Mouse (Mus musculus) MN1 (cell line): ENCODE data around the gene Akr1d1.

Experiments
- DNase-seq: peaks from one replicate; pipeline ENCODE4 v3.0.0-alpha.2; 2016; ENCODE audit warnings: low spot score

Gene Akr1d1

DNA sequence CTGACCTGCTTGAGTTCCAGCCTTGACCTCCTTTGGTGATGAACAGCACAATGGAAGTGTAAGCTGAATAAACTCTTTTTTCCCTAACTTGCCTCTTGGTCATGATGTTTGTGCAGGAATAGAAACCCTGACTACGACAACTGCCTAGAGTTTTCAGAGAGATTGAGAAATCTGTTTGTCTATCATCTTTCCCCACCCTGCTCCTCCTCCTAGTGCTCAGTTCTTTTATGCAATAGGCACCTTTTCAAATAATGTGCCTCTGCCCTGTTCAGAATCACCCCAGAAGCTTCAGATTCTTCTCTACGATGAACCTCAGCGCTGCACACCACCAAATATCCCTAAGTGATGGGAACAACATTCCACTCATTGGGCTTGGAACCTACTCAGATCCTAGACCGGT, at the start of gene Akr1d1:
Akr1d1 (plus strand) TSS at position 234 of the 400 bp plus-strand sequence.
- no peak for DNase-seq

DNA sequence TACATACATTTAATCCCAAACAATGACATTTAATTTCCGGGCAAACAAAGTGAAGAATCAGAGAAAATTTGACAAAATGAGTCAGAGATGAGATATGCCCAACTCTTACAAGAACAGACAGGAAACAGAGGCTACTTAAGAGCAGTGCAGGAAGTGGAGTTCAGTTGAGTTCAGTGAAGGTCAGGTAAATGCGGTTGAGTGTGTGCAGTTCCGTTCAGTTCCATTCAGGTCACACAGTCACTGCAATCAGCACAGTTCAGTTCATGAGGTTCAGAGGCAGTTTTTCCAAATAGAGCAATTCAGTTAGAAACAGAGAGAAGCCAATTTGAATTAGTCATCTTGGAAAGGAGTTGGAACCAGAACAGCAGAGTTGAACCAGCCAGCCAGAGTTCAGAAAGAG, 48.8 kb upstream of the Akr1d1 start:
- DNase-seq, result no peak

GRCm38 (mm10) chr6:37483262-37483661, 46.7 kb upstream of the Akr1d1 start:
- no peak for DNase-seq

GRCm38 (mm10) chr6:37484588-37485070, 45.3 kb upstream of the Akr1d1 start:
- DNase-seq, result no peak

GRCm38 (mm10) chr6:37486502-37486901, 43.5 kb upstream of the Akr1d1 start:
- peak; percentile 17 for DNase-seq

GRCm38 (mm10) chr6:37492241-37492640, 37.7 kb upstream of the Akr1d1 start:
- no peak for DNase-seq

- no peak for DNase-seq
Measured at GRCm38 (mm10) chr6:37494957-37495356, 35.0 kb upstream of the Akr1d1 start.

- DNase-seq, result no peak
Measured at GRCm38 (mm10) chr6:37496866-37497265, 33.1 kb upstream of the Akr1d1 start.

DNA sequence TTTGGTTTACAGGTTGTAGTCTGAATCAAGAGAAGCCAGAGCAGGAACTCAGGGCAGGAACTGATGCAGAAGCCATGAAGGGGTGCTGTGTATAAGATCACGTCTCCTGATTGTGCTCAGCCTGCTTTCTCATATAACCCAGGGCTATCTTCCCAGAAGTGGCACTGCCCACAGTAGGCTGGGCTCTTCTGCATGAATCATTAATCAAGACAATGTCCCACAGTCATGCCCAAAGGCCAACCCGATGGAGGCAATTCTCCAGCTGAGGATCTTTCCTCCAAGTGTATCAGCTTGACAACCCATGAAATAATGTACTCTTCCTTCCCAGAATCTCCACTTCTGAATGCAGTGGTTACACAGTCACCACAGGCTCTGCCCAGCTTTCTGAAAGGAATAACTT, 24.4 kb upstream of the Akr1d1 start:
- no peak for DNase-seq

DNA sequence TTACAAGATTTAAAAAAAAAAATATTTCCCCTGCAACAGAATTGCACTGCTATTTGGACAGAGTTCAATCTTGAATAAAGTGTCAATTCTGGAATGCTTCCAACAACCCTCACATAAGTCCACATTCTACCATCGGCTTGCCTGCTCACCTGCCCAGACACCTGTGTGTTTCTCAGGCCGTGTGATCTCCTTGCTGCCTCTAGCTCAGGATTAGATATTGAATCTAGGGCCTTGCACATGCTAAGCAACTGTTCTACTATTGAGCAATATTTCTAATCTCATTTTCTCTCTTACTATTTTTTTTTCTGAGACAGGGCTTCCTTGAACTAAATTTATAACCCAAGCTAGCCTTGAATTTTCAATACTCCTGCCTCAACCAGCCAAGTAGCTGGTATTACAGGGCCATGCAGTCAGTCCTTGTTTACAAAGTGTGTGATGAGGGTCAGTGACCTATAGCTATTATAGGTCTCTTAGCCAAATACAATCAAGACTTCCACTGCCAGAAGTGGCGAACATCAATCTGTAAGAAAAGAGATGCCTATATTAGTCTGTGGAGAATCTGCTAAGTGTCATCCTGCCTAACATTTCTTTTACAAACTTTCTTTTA, 23.0 kb upstream of the Akr1d1 start:
- no peak for DNase-seq

- no peak for DNase-seq
Measured at GRCm38 (mm10) chr6:37510786-37511185, 19.2 kb upstream of the Akr1d1 start.

DNA sequence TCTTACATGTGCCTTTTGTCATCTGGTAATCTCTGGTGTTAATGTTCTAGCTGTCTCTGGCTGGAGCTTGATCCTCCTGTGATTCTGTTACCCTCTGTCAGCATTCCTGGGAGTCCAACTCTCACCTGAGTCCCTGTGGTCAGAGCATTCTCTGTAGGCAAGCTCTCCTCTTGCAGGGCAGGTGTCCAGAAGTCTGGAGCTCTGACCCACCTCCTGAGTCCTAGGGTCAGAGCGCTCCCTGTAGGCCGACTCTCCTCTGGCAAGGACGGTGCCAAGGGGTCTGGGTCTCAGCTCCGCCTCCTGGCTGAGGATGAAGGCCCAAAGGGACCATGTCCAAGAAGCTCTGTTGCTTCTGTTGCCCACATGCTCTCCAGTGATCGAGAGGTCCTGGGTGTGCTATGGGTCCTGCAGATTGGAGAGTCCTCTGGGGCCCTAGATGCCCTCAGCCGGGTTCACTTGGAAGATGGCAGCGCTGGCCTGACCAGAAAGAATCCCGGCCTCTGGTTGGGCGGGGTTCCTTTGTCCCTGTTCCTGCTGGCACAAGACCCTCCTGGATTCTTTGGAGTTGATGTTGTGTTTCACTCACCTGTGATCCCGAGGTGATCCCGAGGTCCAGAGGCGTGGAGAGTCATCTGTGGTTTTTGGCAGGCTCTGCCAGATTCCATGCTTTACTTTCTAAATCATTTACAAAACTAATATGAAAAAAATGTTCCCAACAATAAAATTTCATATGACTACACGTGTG, 9.2 kb upstream of the Akr1d1 start:
- no peak for DNase-seq

- DNase-seq, result no peak
Measured at GRCm38 (mm10) chr6:37532036-37532435, 2.1 kb downstream of the Akr1d1 start.

GRCm38 (mm10) chr6:37536831-37537230, 6.9 kb downstream of the Akr1d1 start:
- DNase-seq, result no peak

GRCm38 (mm10) chr6:37537801-37538200, 7.8 kb downstream of the Akr1d1 start:
- no peak for DNase-seq

- no peak for DNase-seq
Measured at GRCm38 (mm10) chr6:37538792-37539191, 8.8 kb downstream of the Akr1d1 start.

GRCm38 (mm10) chr6:37539403-37539802, 9.4 kb downstream of the Akr1d1 start:
- no peak for DNase-seq

- no peak for DNase-seq
Measured at GRCm38 (mm10) chr6:37540113-37540512, 10.1 kb downstream of the Akr1d1 start.

DNA sequence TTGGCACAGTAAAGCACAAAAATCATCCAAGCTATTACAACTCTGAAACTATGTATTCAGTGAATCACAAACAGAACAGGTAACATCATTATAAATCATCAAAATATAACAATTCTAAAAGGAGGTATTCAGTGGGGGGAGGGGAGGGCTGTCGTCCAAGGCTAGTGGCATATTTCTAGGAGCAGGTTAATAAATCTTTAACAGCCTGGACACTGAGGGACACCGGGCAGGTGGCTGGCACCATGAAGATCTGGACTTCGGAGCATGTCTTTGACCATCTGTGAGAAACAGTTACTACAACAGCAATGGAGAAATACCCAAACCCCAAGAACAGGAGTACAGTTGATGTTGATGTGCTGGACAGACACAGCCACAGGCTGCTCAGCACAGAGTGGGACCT, 11.2 kb downstream of the Akr1d1 start:
- DNase-seq, result no peak

GRCm38 (mm10) chr6:37542145-37542544, 12.2 kb downstream of the Akr1d1 start:
- DNase-seq, result no peak

DNA sequence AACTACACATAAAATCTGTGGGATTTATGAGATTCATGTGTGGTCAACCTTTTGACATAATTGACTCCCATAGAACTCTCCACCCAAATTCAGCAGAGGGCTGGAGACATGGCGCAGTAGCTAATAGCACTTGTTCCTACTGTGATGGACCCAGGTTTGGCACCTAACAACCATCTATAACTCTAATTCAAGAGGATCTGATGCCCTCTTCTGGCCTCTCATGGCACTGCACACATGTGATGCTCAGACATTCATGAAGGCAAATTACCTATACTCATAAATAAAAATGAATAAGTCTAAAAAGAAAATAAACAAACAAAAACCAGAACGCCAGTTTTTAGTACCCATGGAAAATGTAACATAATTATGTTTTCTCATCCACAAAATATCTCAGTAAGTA, 22.8 kb downstream of the Akr1d1 start:
- no peak for DNase-seq

DNA sequence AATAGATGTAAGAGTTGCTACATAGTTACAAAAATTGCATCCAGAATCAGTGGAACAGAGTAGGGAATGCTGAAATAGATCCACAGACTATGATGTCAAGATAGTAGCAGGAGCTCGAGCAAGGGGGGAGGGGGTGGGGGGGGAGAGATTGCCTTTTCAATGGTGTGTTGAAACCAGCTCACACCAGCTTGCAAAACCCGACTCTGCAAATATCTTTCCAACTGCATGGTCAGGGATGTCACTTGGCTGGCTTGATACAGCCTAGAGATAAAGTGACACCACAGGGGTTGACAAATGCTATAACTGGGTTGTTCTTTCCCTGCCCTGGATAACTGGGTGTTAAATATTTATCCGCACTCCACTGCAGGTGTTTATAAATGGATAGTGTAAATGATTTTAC, 24.0 kb downstream of the Akr1d1 start:
- no peak for DNase-seq

- no peak for DNase-seq
Measured at GRCm38 (mm10) chr6:37554327-37554726, 24.4 kb downstream of the Akr1d1 start.

- DNase-seq, result no peak
Measured at GRCm38 (mm10) chr6:37563861-37564260, 33.9 kb downstream of the Akr1d1 start.
